Mouse (Mus musculus) natural killer cell, adult 2 months (primary cell): ENCODE measurements at regions not wholly inside any gene's neighbourhood (a gene's known extent, or its start where the extent isn't known, plus 50 kb on each side); places are given as distances from the start of the nearest gene placed in this dataset.
"Not testable (repeated sequence)": the region's sequence is repeated elsewhere in the genome, so short reads cannot be mapped to it uniquely, and the experiment has no call there.

Source experiments
- DNase-seq, 2 experiments: peaks; one replicate each; pipeline ENCODE4 v3.0.0; 2022; ENCODE audit warnings: low spot score in 2 of 2

- DNase-seq, result no peak
Observed at GRCm38 (mm10) chr12:56058876-56059275, 222.8 kb downstream of the Brms1l start.

GRCm38 (mm10) chr12:56058463-56058862, 222.3 kb downstream of the Brms1l start:
- peak in 1 of 2 experiments; percentile 14 for DNase-seq

DNA sequence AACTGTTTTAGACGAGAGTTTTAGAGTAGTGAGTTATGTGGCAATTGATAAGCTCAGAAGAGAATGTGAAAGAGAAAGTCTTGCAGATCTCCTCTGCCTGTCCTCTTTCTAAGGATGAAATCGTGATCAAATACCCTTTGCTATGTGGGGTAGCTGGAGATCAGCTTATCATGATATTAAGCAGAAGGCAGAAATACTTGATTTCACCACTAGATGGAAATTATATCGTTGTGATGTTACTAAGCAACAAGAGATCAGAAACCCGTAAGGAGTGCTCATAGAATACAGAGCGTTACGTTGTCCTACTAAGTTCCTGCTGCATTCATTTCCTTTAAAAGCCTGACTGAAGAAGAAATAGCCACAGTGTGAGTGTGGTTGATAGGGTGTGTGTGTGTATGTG, 219.3 kb downstream of the Brms1l start:
- DNase-seq, result no peak

GRCm38 (mm10) chr12:56046050-56046449, 209.9 kb downstream of the Brms1l start:
- no peak for DNase-seq

DNA sequence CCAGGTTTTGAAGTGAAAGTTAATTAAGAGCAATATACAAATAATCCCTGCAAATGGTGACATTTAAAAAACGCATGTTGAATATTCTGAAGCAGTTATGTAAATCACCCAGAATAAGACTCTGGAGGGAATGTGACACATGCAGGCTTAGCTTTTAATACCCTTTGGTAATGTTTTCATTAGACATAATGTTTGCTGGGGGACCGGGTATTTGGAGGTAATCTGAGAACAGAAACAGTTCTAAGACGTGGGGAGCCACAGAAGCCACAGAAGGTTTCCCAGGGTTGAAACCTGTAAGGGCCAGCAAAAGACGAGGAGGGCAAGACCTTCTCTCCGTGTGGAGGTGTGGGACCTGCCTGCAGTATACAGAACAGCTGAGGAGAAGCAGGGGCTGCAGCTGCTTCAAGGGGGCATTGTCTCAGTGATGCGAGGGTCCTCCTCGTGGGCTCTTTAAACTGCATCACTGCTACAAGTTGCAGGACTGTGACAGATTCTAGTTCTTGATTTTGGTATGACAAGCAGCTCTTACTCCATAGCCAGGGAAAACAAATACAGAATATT, 184.9 kb downstream of the Brms1l start:
- DNase-seq, result no peak

GRCm38 (mm10) chr12:56020547-56020946, 184.4 kb downstream of the Brms1l start:
- no peak for DNase-seq

- DNase-seq, result no peak
Observed at GRCm38 (mm10) chr12:56009976-56010375, 173.9 kb downstream of the Brms1l start.

- DNase-seq, result no peak
Observed at GRCm38 (mm10) chr12:56005846-56006245, 169.7 kb downstream of the Brms1l start.

- DNase-seq, result no peak
Observed at GRCm38 (mm10) chr12:56005321-56005720, 169.2 kb downstream of the Brms1l start.

GRCm38 (mm10) chr12:56004479-56004878, 168.4 kb downstream of the Brms1l start:
- DNase-seq, result no peak

DNA sequence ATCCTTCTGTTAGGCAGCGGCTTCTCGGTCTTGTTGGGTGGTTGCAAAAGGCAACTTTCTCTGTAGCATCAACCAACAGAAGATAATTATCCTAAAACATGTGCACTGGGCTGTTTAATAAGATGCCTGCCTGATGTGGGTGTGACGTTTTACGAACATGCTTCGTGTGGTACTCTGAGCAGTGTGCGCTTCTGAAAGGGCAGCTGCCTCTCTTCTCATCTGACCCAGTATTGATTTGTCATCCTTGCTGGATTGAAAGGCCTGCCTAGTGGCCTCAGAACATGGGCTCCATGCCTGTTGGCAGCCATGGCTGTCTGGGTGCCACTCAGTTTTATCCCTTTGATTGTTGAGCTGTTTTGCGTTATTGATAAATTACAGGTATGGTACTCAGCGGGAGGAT, 167.4 kb downstream of the Brms1l start:
- DNase-seq, result no peak

GRCm38 (mm10) chr12:55996585-55997377, 160.7 kb downstream of the Brms1l start:
- no peak for DNase-seq

DNA sequence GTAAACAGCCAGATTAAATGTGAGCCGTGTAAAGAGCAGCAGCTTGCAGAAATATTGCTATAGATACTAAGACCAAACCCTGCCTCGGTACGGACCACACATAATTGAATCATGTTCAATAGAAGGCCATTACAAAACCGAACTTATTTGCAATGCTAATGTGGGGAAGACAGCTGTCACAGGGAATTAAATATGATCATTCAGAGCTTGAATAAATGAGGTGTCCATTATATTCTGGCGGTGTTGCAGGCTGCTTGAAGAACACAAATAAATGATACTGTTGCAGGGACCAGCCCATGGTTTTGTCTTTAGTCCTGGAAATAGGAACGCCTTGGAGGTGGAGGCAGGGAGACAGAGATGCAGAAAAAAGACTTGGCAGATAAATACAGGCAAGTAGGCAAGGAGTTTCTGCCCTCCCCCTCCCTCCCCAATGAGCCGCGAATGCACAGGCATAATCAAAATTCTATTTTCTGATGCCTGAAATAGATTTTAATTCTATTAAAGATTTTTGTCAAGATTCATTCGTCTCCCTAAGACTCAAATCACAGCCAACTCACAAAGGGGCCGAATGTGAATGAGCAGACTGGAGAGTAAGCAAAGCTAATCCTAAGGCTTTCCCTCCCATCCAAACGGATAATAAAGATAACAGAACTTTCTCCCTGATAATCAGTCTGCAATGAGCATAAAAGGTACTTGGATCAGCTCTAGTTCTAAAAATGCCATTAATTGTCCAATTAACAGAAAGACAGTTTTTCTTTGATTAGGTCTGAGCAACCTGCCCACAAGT, 147.6 kb downstream of the Brms1l start:
- no peak for DNase-seq

DNA sequence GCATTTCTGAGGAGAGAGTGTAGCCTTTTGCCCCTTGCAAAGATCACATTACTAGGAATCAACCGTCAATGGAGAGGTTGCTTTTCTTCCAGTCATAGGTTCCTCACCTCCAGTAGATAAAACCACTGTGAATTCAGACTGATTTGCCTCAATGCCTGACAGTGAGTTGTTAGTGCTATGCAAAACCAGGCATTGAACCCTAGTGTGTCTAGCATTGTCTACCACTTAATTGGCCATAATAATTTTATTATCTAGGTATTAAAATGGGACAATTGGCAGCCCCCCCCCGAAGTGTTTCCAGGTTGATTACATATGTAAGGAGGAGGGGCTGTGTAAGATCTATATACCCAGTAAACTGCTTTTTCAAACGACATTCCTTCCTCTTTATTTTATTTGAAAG, 147.0 kb downstream of the Brms1l start:
- no peak for DNase-seq

DNA sequence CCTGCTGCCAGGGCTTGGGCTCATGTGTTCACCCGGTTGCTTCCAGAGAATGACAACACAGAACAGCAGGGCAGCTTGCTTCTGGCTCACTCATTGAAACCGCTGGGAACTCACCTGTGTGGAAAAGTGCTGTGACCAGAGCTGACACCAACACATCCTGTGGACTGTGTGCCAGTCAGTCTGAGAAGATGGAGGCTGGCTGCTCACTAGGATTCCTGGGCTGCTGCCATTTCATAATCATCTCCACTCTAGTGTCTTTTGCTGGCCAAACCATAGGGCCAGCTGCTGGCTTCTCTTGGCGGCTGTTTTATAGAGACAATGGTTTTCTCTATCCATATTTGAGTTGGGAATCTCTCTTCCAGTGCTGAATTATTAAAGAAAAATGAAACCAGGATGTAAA, 138.1 kb downstream of the Brms1l start:
- DNase-seq, result no peak

GRCm38 (mm10) chr12:55959319-55959718, 123.2 kb downstream of the Brms1l start:
- not testable (repeated sequence) for DNase-seq

GRCm38 (mm10) chr12:55940566-55940965, 104.4 kb downstream of the Brms1l start:
- no peak for DNase-seq

DNA sequence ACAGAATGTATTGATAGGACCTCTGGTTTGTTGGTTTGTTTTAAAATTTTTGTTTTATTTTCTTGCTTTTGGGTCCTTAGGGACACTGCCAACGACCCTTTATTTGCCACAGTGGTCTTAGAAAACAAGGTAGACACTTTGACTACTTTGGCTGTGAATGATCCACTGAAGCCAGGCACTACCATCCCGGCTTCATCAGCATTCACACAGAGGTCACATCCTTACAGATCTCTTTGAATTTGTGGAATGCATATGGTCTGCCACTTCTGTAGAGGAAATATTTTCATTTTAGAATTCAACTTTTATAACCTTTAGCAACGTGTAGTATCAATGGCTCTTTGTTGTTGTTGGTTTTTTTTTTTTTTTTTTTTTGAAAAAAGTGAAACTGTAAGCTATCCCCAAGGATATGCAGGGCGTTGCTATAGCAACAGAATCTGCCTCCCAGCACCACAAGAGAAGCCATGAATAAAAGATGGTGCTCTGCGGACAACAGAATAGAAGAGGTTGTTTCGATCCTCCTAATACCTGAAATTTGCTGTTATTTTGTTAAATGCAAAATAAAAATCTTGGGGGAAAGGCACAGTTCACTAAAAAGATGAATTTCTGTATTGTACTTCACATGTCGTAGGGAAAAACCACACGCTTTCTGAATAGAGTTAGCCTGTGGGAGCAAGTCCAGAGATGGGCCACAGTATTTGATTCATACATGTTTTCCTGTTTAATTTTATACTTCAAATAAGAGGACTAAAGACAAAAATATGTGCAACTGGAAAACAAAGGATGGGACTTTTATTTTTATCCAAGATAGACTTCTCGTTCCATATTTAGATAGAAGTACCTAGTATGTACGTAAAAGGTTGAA, 103.4 kb downstream of the Brms1l start:
- no peak for DNase-seq

DNA sequence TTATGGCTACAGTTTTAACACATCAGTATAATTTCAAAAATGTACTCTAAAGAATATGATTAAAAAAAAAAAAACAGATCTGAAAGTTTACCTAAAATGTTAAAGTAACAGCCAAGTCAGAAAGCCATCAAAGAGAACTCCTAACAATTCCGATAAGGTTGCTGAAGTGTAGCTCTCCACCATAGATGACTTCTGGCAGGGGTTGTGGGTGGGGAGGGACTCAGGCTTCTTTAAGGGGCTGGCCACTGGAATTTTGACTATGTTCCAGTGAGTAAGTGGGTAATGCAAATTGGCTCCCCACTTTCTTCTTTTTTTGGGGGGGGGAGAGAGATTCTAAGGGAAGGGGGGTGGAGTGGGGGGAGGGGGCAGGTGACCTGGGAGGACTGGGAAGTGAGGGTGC, 98.0 kb downstream of the Brms1l start:
- DNase-seq, result no peak

GRCm38 (mm10) chr12:55933417-55933816, 97.3 kb downstream of the Brms1l start:
- no peak for DNase-seq

GRCm38 (mm10) chr12:55930468-55930867, 94.3 kb downstream of the Brms1l start:
- no peak for DNase-seq

- no peak for DNase-seq
Observed at GRCm38 (mm10) chr12:55926974-55927321, 90.8 kb downstream of the Brms1l start.
